Mouse (Mus musculus): ENCODE measurements around the gene Mpzl1. TPM values are rescaled to one million over a fixed set of nuclear protein-coding genes. Genes with fewer than 3 reads are reported as not detected.

Gene Mpzl1
- polyA plus RNA-seq, 1 experiment from 2014 or later: 159 TPM

- H3K4me1 ChIP-seq (ENCODE audit: control insufficient read depth, insufficient read depth, low read length): no peaks in the 10 kb centered on the region
- no peak overlapping the region for H3K4me2 ChIP-seq (ENCODE audit: low read length)
- no peaks in the 10 kb centered on the region for H3K9me3 ChIP-seq (ENCODE audit: control insufficient read depth, low read length)
- ATAC-seq (ENCODE audit: low FRiP score, low TSS enrichment): no peak
- no peak overlapping the region for H3K4me3 ChIP-seq (replicated peaks; ENCODE audit: low read depth, low read length)
- no peaks in the 10 kb centered on the region for H3K27me3 ChIP-seq (ENCODE audit: control insufficient read depth, insufficient read depth, low read length)
- no peak overlapping the region for H3K27ac ChIP-seq (replicated peaks; ENCODE audit: low read depth, low read length)
- DNase-seq: no peak
- WGBS: 79% methylated on average over 4 of the region's 4 CpGs
- no peak overlapping the region for H3K9ac ChIP-seq (replicated peaks; ENCODE audit: low read length)
- H3K36me3 ChIP-seq (ENCODE audit: control insufficient read depth, insufficient read depth, low read length): no peaks in the 10 kb centered on the region
These were observed 10.8 kb upstream of the Mpzl1 start for GRCm38 (mm10) chr1:165645102-165645501.

GRCm38 (mm10) chr1:165643735-165644134 is 9.4 kb upstream of the Mpzl1 start:
- H3K4me2 ChIP-seq (ENCODE audit: low read length): no peak overlapping the region
- no peak overlapping the region for H3K4me3 ChIP-seq (replicated peaks; ENCODE audit: low read depth, low read length)
- 78% methylated on average over 5 of the region's 5 CpGs for WGBS

DNA sequence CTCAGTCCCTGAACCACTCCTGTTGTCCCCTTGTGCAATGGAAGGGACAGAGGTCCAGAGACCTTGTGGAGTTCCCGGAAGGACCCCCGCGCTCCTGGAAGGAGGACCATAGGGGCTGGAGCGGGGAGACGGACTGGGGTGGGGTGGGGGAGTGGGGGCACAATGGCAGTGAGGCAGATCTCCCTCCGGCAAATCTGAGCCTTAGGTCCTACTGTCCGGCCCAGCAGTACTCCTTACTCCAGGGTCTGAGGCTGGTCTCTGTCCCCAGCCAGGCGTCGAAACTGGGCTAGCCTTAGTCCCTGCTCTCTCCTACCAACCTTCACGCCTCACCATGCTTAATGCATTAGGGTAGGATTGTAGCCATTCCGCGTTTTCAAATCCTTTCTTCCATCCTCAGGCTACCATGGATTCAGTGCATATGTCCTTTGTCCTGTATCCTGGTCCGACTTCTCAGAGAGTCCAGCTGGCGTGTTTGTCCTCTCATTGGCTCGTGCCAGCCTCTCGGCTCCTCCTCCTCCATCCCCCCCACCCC is 8.5 kb upstream of the Mpzl1 start:
- H3K4me2 ChIP-seq (ENCODE audit: low read length): peak overlapping the region; percentile 60
- peak; percentile 84 for DNase-seq
- H3K4me1 ChIP-seq (ENCODE audit: control insufficient read depth, insufficient read depth, low read length): no peaks in the 10 kb centered on the region
- H3K27me3 ChIP-seq (ENCODE audit: control insufficient read depth, insufficient read depth, low read length): no peaks in the 10 kb centered on the region
- peak overlapping the region; percentile 93 for H3K27ac ChIP-seq (replicated peaks; ENCODE audit: low read depth, low read length)
- WGBS: under 1% methylated on average over 16 of the region's 16 CpGs
- H3K9me3 ChIP-seq (ENCODE audit: control insufficient read depth, low read length): no peaks in the 10 kb centered on the region
- H3K36me3 ChIP-seq (ENCODE audit: control insufficient read depth, insufficient read depth, low read length): no peaks in the 10 kb centered on the region
- ATAC-seq (ENCODE audit: low FRiP score, low TSS enrichment): peak; percentile 85
- H3K9ac ChIP-seq (replicated peaks; ENCODE audit: low read length): peak overlapping the region; percentile 89
- H3K4me3 ChIP-seq (replicated peaks; ENCODE audit: low read depth, low read length): peak overlapping the region; percentile 76

More at GRCm38 (mm10) chr1:165643735-165644134, 9.4 kb upstream of the Mpzl1 start:
- Histone ChIP-seq H3K9ac (replicated peaks; ENCODE audit: low read length) (no peak overlapping the region), H3K27ac (replicated peaks; ENCODE audit: low read depth, low read length) (no peak overlapping the region), H3K36me3 (ENCODE audit: control insufficient read depth, insufficient read depth, low read length) (no peaks in the 10 kb centered on the region), H3K27me3 (ENCODE audit: control insufficient read depth, insufficient read depth, low read length) (no peaks in the 10 kb centered on the region), H3K4me1 (ENCODE audit: control insufficient read depth, insufficient read depth, low read length) (no peaks in the 10 kb centered on the region), H3K9me3 (ENCODE audit: control insufficient read depth, low read length) (no peaks in the 10 kb centered on the region)
- DNase-seq: no peak
- ATAC-seq (ENCODE audit: low FRiP score, low TSS enrichment): no peak

GRCm38 (mm10) chr1:165641786-165642771 is 7.7 kb upstream of the Mpzl1 start:
- H3K36me3 ChIP-seq (ENCODE audit: control insufficient read depth, insufficient read depth, low read length): no peaks in the 10 kb centered on the region
- no peaks in the 10 kb centered on the region for H3K9me3 ChIP-seq (ENCODE audit: control insufficient read depth, low read length)
- H3K27me3 ChIP-seq (ENCODE audit: control insufficient read depth, insufficient read depth, low read length): no peaks in the 10 kb centered on the region
- peak overlapping the region; percentile 89 for H3K9ac ChIP-seq (replicated peaks; ENCODE audit: low read length)
- ATAC-seq (ENCODE audit: low FRiP score, low TSS enrichment) (peak; percentile 84), DNase-seq (peak; percentile 90)
- under 1% methylated on average over 75 of the region's 75 CpGs for WGBS
- H3K4me3 ChIP-seq (replicated peaks; ENCODE audit: low read depth, low read length): peak overlapping the region; percentile 76
- H3K4me2 ChIP-seq (ENCODE audit: low read length): peak overlapping the region; percentile 60
- no peaks in the 10 kb centered on the region for H3K4me1 ChIP-seq (ENCODE audit: control insufficient read depth, insufficient read depth, low read length)
- H3K27ac ChIP-seq (replicated peaks; ENCODE audit: low read depth, low read length): peak overlapping the region; percentile 93

- ATAC-seq (ENCODE audit: low FRiP score, low TSS enrichment) (peak; percentile 63; the same call in 1 of the 2 replicates), DNase-seq (peak; percentile 87)
- Histone ChIP-seq H3K4me2 (ENCODE audit: low read length) (peak overlapping the region; percentile 51), H3K36me3 (ENCODE audit: control insufficient read depth, insufficient read depth, low read length) (no peaks in the 10 kb centered on the region), H3K9ac (replicated peaks; ENCODE audit: low read length) (no peak overlapping the region), H3K4me1 (ENCODE audit: control insufficient read depth, insufficient read depth, low read length) (no peaks in the 10 kb centered on the region), H3K27ac (replicated peaks; ENCODE audit: low read depth, low read length) (no peak overlapping the region), H3K9me3 (ENCODE audit: control insufficient read depth, low read length) (no peaks in the 10 kb centered on the region), H3K27me3 (ENCODE audit: control insufficient read depth, insufficient read depth, low read length) (no peaks in the 10 kb centered on the region), H3K4me3 (replicated peaks; ENCODE audit: low read depth, low read length) (peak overlapping the region; percentile 76)
- WGBS: 5% methylated on average over 16 of the region's 16 CpGs
These were observed 7.0 kb upstream of the Mpzl1 start for GRCm38 (mm10) chr1:165641271-165641771.

GRCm38 (mm10) chr1:165636289-165636688 is 2.0 kb upstream of the Mpzl1 start:
- Histone ChIP-seq H3K4me1 (ENCODE audit: control insufficient read depth, insufficient read depth, low read length) (peaks cover 14% of the 10 kb centered on the region), H3K27ac (replicated peaks; ENCODE audit: low read depth, low read length) (no peak overlapping the region), H3K9ac (replicated peaks; ENCODE audit: low read length) (no peak overlapping the region), H3K4me2 (ENCODE audit: low read length) (no peak overlapping the region), H3K9me3 (ENCODE audit: control insufficient read depth, low read length) (no peaks in the 10 kb centered on the region), H3K27me3 (ENCODE audit: control insufficient read depth, insufficient read depth, low read length) (no peaks in the 10 kb centered on the region), H3K4me3 (replicated peaks; ENCODE audit: low read depth, low read length) (no peak overlapping the region), H3K36me3 (ENCODE audit: control insufficient read depth, insufficient read depth, low read length) (no peaks in the 10 kb centered on the region)
- DNase-seq (no peak), ATAC-seq (ENCODE audit: low FRiP score, low TSS enrichment) (no peak)
- 85% methylated on average over 8 of the region's 8 CpGs for WGBS

DNA sequence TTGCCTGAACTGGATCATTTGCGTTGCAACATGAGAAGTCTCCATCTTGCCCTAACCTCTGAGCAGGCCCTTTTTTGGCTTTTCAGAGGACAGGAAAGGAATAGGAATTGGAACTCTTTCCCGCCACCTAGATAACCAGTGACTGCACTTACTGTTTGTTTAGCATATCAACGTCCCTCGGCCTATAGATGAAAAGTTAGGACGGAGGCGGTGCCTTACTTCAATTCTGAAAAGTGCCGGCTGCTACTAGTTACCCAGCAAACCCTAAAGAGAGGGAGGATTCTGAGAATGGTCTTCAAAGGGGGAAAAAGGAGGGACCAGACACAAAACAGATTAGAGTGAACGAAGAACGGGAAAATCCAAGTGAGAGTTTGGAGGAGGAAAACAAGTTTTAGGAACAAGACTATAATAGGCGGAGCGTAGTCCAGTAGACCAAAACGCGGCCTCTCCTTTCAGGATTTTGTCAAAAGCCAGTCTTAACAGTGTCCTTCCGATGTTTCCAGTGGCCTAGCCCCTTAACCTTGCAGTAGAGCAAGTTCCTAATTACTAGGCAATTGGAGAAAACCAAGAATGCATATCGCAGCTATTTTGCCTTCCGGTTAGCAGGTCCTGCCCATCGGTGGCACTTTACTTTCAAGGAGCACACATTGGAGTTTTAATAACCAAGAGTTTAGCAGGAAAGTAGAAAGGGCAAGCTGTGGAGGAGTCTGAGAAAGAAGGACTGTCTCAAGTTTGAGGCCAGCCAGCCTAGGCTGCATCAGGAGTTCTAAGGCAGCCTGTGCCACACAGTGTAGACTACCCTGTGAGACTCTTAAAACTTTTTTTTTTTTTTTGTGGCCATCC is 938 bp upstream of the Mpzl1 start:
- H3K27me3 ChIP-seq (ENCODE audit: control insufficient read depth, insufficient read depth, low read length): no peaks in the 10 kb centered on the region
- WGBS: 28% methylated on average over 17 of the region's 17 CpGs
- peak overlapping the region; percentile 69 for H3K4me2 ChIP-seq (ENCODE audit: low read length)
- H3K9ac ChIP-seq (replicated peaks; ENCODE audit: low read length): peak overlapping the region; percentile 89; the same call in 1 of the 2 replicates
- no peak for ATAC-seq (ENCODE audit: low FRiP score, low TSS enrichment)
- DNase-seq: no peak
- no peaks in the 10 kb centered on the region for H3K9me3 ChIP-seq (ENCODE audit: control insufficient read depth, low read length)
- H3K4me3 ChIP-seq (replicated peaks; ENCODE audit: low read depth, low read length): peak overlapping the region; percentile 86
- peaks cover 15% of the 10 kb centered on the region for H3K4me1 ChIP-seq (ENCODE audit: control insufficient read depth, insufficient read depth, low read length)
- no peak overlapping the region for H3K27ac ChIP-seq (replicated peaks; ENCODE audit: low read depth, low read length)
- no peaks in the 10 kb centered on the region for H3K36me3 ChIP-seq (ENCODE audit: control insufficient read depth, insufficient read depth, low read length)

DNA sequence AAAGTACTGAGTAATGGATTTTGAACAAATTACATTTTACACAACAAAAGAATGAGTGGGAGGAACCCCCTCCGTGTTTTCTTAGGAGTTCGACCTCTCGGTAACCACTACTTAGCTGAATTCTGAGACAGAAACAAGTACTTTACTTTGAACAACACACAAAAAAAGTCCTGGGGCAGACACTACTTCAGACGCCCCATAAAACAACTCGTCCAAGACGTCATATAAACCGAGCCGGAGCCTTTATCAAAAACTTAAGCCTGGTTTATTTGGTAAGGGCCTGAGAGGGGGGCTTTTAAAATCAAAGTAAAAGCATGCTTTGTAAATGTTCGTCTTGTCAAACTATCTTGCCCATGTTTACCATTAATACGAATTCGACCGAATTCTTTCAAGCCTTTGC is 993 bp downstream of the Mpzl1 start:
- WGBS: under 1% methylated on average over 12 of the region's 12 CpGs
- Histone ChIP-seq H3K9me3 (ENCODE audit: control insufficient read depth, low read length) (no peaks in the 10 kb centered on the region), H3K9ac (replicated peaks; ENCODE audit: low read length) (peak overlapping the region; percentile 89), H3K27ac (replicated peaks; ENCODE audit: low read depth, low read length) (no peak overlapping the region), H3K4me1 (ENCODE audit: control insufficient read depth, insufficient read depth, low read length) (peaks cover 26% of the 10 kb centered on the region), H3K27me3 (ENCODE audit: control insufficient read depth, insufficient read depth, low read length) (no peaks in the 10 kb centered on the region), H3K4me2 (ENCODE audit: low read length) (peak overlapping the region; percentile 69), H3K36me3 (ENCODE audit: control insufficient read depth, insufficient read depth, low read length) (no peaks in the 10 kb centered on the region), H3K4me3 (replicated peaks; ENCODE audit: low read depth, low read length) (peak overlapping the region; percentile 86)
- ATAC-seq (ENCODE audit: low FRiP score, low TSS enrichment) (no peak), DNase-seq (peak; percentile 40)
